ENCODE assay signal across 8 mouse cellular contexts in the genomic region with DNA sequence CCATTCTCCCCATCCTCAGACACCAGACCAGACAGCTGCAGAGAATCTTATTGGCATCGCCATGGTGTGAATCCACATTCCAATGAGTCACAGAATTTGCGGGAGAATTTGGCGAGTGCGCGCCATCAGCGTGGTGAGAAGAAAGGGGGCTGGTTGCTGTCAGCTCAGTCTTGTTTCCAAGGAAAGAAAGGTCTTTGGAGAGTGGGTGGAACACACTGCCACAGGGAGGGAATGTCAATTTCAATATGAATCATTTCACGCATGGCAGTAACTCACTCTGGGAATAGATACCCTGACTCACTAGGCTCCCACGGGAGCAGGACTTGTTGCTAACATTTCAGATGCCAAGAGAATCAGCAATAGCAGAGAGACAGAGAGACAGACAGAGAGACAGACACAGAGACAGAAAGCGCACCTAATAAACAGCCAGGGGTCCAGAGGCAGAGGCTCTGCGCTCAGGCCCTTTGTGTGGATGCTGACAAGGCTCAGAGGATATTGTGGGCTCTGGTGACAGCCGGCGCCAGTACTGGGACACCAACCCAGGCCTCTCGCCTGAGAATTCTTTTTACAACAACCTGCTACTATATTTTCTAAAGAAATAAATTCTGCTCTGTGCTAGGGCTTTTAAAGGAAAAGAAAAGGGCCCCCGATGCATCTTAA.
DNase-seq lines count a peak whose midpoint lies in the region; ATAC-seq and TF ChIP-seq lines count a peak whose summit lies in the region.

No protein-coding gene starts in this region.

- H3K27me3 ChIP-seq in kidney, embryonic 16.5 days (ENCODE audit: insufficient read depth, low read length): no peaks in the 10 kb centered on the region
- no peaks in the 10 kb centered on the region for H3K27me3 ChIP-seq in forebrain, embryonic 11.5 days (ENCODE audit: control insufficient read depth, insufficient read depth, low read length)
- no peaks in the 10 kb centered on the region for H3K27me3 ChIP-seq in liver, embryonic 11.5 days (replicated peaks; ENCODE audit: control insufficient read depth, insufficient read depth, low read length)
- H3K27me3 ChIP-seq in small intestine, adult 2 months (ENCODE audit: control insufficient read depth, insufficient read depth, low read length): no peaks in the 10 kb centered on the region

- no peaks in the 10 kb centered on the region for H3K36me3 ChIP-seq in kidney, embryonic 16.5 days (ENCODE audit: insufficient read depth, low read length)
- H3K36me3 ChIP-seq in forebrain, embryonic 11.5 days (ENCODE audit: control insufficient read depth, insufficient read depth, low read length): no peaks in the 10 kb centered on the region
- H3K36me3 ChIP-seq in liver, embryonic 11.5 days (ENCODE audit: control insufficient read depth, insufficient read depth, low read length): no peaks in the 10 kb centered on the region
- no peaks in the 10 kb centered on the region for H3K36me3 ChIP-seq in small intestine, adult 2 months (ENCODE audit: control insufficient read depth, insufficient read depth, low read length)

- H3K27ac ChIP-seq in kidney, embryonic 16.5 days (ENCODE audit: low read length): peak overlapping the region; percentile 57
- H3K27ac ChIP-seq in forebrain, embryonic 11.5 days (ENCODE audit: low read depth, low read length): peak overlapping the region; percentile 90
- 0 out of 2 replicates have a peak overlapping the region, but pooled peaks have one; percentile 4 for H3K27ac ChIP-seq in liver, embryonic 11.5 days (ENCODE audit: low read depth, low read length)
- H3K27ac ChIP-seq in small intestine, adult 2 months (ENCODE audit: insufficient read depth, low read depth, low read length): 0 out of 2 replicates have a peak overlapping the region, but pooled peaks have one; percentile 23

- ATAC-seq in kidney, embryonic 16.5 days (ENCODE audit: low FRiP score, low TSS enrichment): no peak
- ATAC-seq in forebrain, embryonic 11.5 days (replicated peaks; ENCODE audit: low FRiP score): no peak; the same call in 1 of the 2 replicates
- ATAC-seq in liver, embryonic 11.5 days (replicated peaks; ENCODE audit: low FRiP score): no peak
- ATAC-seq in megakaryocyte-erythroid progenitor cell, adult 5-6 weeks (replicated peaks; ENCODE audit: low FRiP score, low TSS enrichment, poor library complexity, severe bottlenecking): no peak

- H3K4me2 ChIP-seq in kidney, embryonic 16.5 days (replicated peaks; ENCODE audit: low read depth, low read length): no peak overlapping the region
- H3K4me2 ChIP-seq in forebrain, embryonic 11.5 days (ENCODE audit: low read depth, low read length, severe bottlenecking): no peak overlapping the region
- H3K4me2 ChIP-seq in liver, embryonic 11.5 days: no peak overlapping the region

- DNase-seq in kidney, postnatal 10 days: no peak
- no peak for DNase-seq in forebrain, embryonic 11.5 days (ENCODE audit: low spot score)
- DNase-seq in heart, postnatal 4 days: peak; percentile 43
- no peak for DNase-seq in liver, embryonic 11.5 days (ENCODE audit: low spot score)
- no peak for DNase-seq in spleen, adult 18-20 months

- H3K4me3 ChIP-seq in kidney, embryonic 16.5 days (ENCODE audit: low read length): no peak overlapping the region
- no peak overlapping the region for H3K4me3 ChIP-seq in forebrain, embryonic 11.5 days (ENCODE audit: low read depth, low read length)
- no peak overlapping the region for H3K4me3 ChIP-seq in liver, embryonic 11.5 days (ENCODE audit: low read depth, low read length)
- no peak overlapping the region for H3K4me3 ChIP-seq in small intestine, adult 2 months (ENCODE audit: low read depth, low read length)

- WGBS in kidney, embryonic 16.5 days: 76% methylated on average over 14 of the region's 14 CpGs
- 44% methylated on average over 14 of the region's 14 CpGs for WGBS in forebrain, embryonic 11.5 days
- WGBS in liver, embryonic 11.5 days: 86% methylated on average over 14 of the region's 14 CpGs
- WGBS in small intestine, adult 2 months: 83% methylated on average over 14 of the region's 14 CpGs

- TF ChIP-seq POLR2A in small intestine, adult 2 months (IDR thresholded peaks at IDR 0.05; ENCODE audit: low read depth, low read length): no peak

- H3K9ac ChIP-seq in kidney, embryonic 16.5 days (replicated peaks; ENCODE audit: low read length): no peak overlapping the region
- peak overlapping the region; percentile 33; the same call in 1 of the 2 replicates for H3K9ac ChIP-seq in forebrain, embryonic 11.5 days (ENCODE audit: low read length)
- H3K9ac ChIP-seq in liver, embryonic 11.5 days (ENCODE audit: low read depth, low read length): no peak overlapping the region

- peaks cover 39% of the 10 kb centered on the region for H3K4me1 ChIP-seq in kidney, embryonic 16.5 days (ENCODE audit: insufficient read depth, low read length)
- peaks cover 12% of the 10 kb centered on the region for H3K4me1 ChIP-seq in forebrain, embryonic 11.5 days (replicated peaks; ENCODE audit: control insufficient read depth, insufficient read depth, low read length)
- peaks cover 16% of the 10 kb centered on the region for H3K4me1 ChIP-seq in liver, embryonic 11.5 days (replicated peaks; ENCODE audit: control insufficient read depth, insufficient read depth, low read length)
- H3K4me1 ChIP-seq in small intestine, adult 2 months (ENCODE audit: control insufficient read depth, insufficient read depth, insufficient read length, low read length): peaks cover 4% of the 10 kb centered on the region; the same call in 1 of the 2 replicates

- TF ChIP-seq CTCF in small intestine, adult 2 months (IDR thresholded peaks at IDR 0.05; ENCODE audit: extremely low read depth, insufficient read length, insufficient replicate concordance, low read depth, low read length): no peak

- H3K9me3 ChIP-seq in kidney, embryonic 16.5 days (ENCODE audit: low read length): no peaks in the 10 kb centered on the region; the same call in 1 of the 2 replicates
- H3K9me3 ChIP-seq in forebrain, embryonic 11.5 days (ENCODE audit: control insufficient read depth, low read length): no peaks in the 10 kb centered on the region
- no peaks in the 10 kb centered on the region for H3K9me3 ChIP-seq in liver, embryonic 11.5 days (ENCODE audit: control insufficient read depth, low read length)

Comparison
In these comparisons a context has a peak if more than half of its experiments do, and no peak if none do; other contexts are left out.
1. H3K27ac ChIP-seq: peak in every context shown above with its lines; median percentile 90 in forebrain, embryonic 11.5 days; 57 in kidney, embryonic 16.5 days; 23 in small intestine, adult 2 months; 4 in liver, embryonic 11.5 days.